Mouse (Mus musculus): Measurements from ENCODE around the gene Lzts2.
A peak's percentile ranks its signal among the peaks of the same experiment; 100 is the strongest.

Gene Lzts2

DNA sequence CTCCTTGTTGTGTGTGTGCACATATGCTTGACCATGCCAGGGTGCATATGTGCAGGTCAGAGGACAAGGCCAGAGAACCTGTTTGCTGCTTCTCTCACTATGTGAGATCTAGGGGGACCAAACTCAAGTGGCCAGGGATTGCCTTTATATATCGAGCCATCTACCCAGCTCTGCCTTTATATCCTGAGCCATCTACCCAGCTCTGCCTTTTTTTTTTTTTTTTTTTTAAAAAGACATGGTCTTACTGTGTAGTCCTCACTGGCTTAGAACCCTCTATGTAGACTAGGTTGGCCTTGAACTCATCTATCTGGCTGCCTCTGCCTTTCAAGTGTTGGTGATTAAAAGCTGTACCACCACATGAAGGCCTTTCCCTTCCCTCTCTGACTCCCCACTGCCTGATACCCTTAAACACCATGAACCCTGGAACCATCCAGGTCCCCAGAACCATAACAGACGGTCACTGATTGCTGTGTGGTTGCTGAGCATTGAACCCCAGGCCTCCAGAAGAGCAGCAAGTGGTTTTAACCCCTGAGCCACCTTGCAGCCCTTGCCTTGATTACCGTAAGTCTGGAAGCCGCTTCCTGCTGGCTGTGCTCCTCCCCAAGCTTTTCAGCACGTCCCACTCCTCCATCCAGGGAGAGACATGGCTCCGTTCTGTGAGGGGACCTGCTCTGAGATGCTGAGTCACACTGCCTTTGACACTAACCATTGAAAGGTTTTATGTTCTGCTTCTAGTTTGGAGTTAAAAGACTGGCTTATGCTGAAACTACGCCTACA is 10.3 kb upstream of the Lzts2 start:
- no peak for DNase-seq

- peak; percentile 84 for DNase-seq
Observed at GRCm38 (mm10) chr19:45005444-45005843, 8.8 kb upstream of the Lzts2 start, which contains the start of gene Twnk. Gene Twnk, plus strand, starts transcription at chr19:45005663.

GRCm38 (mm10) chr19:45005957-45006712 is 8.1 kb upstream of the Lzts2 start, which contains the start of gene Mrpl43:
Gene Mrpl43, minus strand, starts transcription at chr19:45006442.
- peak; percentile 97 for DNase-seq

- no peak for DNase-seq
Observed at GRCm38 (mm10) chr19:45007021-45007420, 7.2 kb upstream of the Lzts2 start.

DNA sequence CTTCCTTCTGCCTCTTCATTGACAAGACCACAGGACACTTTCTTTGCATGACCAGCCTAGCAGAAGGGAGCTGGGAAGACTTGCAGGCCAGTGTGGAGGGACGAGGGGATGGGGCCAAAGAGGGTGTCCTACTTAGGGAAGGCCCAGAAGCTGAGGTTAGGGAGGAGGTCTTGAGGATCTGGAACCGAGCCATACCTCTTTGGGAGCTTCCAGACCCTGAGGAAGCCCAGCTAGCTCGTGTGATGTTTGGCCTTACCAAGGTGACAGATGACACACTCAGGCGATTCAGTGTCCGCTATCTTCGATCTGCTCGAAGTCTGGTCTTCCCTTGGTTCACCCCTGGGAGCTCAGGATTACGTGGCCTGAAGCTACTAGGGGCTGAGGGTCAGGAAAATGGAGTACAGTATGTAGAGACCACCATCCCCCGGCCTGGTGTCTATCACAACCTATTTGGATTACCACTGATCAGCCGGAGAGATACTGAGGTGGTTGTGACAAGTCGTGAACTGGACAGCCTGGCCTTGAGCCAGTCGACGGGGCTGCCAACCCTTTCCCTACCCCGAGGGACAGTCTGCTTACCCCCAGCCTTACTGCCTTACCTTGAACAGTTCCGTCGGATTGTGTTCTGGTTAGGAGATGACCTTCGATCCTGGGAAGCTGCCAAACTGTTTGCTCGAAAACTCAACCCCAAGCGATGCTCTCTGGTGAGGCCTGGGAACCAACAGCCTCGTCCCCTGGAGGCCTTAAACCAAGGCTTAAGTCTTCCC is 6.6 kb upstream of the Lzts2 start:
- DNase-seq = peak; percentile 90

DNA sequence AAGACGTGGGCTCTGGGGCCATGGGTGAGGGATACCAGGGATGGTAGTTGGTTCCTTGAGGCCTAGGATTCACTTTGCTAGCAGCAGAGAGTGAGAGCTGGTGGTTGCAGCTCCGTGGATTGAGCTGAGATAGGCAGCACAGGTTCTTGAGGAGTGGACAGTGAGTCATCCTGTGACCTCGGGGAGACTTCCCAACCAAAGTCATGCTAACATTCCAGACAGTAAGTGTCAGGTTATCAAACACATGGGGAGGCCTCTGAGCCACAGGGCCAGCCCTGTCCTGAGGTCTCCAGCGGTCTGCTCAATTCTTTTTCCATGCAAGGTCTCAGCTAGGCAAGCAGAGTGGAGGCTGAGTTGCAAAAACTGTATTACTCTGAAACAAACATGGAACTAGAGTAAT is 3.6 kb upstream of the Lzts2 start:
- no peak for DNase-seq

- DNase-seq = no peak
Observed at GRCm38 (mm10) chr19:45012219-45012618, 2.0 kb upstream of the Lzts2 start.

DNA sequence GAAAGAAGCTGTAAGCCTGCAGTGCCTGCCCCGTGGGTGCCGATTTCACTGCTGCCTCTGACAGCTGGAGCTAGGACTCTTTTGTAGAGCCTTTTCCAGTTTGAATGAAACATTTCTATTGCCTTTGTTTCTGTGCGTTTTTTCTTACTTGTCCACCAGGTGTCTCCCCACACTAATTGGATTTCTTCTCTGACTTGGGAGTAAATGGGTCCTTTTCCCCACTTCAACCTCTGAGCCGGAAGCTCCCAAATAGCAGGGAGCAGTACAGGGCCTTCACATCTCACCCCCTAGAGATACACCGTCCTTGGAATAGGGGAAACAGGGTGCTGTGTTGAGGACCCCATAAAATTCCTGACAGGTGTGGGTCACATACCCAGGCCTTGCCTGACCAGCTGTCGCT is 1.6 kb upstream of the Lzts2 start:
- DNase-seq = peak; percentile 60

GRCm38 (mm10) chr19:45013581-45014225 is 511 bp upstream of the Lzts2 start:
- no peak for DNase-seq

GRCm38 (mm10) chr19:45014981-45015402 is 778 bp downstream of the Lzts2 start:
- peak; percentile 93 for DNase-seq

DNA sequence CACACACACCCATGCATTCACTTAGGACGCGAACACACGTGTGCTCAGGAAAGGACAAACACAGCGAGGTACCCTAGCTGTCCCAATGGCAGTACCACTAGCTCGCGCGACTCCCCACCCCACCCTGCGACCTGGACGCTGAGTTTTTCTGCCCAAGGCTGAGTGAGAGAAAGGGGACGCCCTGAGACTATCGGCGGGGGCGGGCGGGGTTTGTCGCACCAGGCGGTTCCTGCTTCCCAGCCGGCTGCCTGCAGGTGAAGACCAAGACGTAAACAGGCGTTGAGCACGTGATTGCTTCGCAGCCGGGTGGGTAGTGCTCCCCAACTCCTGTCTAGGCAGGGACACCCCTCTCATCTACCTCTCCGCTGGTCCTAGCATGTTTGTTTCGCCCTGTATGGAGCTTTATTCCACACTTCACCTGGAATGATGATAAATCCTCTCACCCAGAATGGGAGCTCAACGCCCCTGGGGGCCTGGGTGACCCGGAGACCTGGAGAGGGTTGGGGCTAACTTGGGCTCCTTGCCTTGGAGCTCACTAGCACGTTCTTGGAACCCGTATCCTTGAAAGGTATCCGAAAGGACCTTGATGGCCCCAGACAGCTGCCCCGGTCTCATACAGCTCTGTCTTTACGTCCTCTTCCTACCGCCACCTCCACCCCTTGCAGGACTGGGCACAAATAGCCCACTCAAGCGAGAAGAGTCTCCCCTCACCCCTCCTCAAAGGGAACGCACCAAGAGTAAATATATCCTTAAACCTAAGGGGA is 1.5 kb downstream of the Lzts2 start:
- peak; percentile 68 for DNase-seq

GRCm38 (mm10) chr19:45016341-45017215 is 2.4 kb downstream of the Lzts2 start:
- DNase-seq = peak; percentile 91

- peak; percentile 86 for DNase-seq
Observed at GRCm38 (mm10) chr19:45017216-45017771, 3.1 kb downstream of the Lzts2 start.

DNA sequence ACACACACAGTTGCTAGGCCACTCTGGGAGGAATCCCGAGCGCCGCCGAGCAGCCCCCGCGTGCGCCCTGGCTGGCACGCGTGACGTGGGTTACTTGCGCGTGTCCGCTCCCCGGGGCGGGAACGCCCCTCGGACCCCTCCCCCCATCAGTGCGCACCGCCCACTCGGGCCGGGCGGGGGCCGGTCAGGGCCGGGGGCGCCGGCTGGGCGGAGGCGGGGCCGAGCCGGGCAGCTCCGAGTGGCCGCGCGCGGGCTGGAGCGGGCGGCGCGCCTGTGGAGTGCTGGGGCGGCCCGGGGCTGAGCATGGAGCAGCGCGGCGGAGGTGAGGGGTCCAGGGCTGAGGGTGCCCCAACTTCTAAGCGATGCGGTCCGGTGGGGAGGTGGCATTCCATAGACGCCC is 3.7 kb downstream of the Lzts2 start:
- DNase-seq = peak; percentile 89

GRCm38 (mm10) chr19:45018351-45018831 is 4.2 kb downstream of the Lzts2 start:
- peak; percentile 53 for DNase-seq

DNA sequence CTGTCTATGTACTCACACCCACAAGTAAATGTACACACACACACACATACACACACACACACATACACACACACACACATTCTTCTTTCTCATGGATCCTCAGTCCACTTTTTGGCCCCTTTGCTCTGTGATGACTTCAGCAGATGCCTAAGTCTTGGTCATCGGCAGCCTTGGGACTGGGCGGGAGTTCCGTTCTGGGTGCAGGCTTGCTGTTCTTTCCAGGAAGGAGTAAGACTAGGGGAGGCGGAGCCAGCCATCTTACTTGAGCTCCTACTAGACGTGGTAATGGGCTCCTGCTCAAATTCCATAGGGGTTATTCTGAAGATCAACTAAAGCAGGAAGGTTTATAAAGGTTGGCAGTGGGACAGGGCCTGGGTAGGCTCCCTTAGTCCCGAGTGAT is 6.1 kb downstream of the Lzts2 start:
- DNase-seq = peak; percentile 58

GRCm38 (mm10) chr19:45021362-45021761 is 7.1 kb downstream of the Lzts2 start:
- DNase-seq = no peak

DNA sequence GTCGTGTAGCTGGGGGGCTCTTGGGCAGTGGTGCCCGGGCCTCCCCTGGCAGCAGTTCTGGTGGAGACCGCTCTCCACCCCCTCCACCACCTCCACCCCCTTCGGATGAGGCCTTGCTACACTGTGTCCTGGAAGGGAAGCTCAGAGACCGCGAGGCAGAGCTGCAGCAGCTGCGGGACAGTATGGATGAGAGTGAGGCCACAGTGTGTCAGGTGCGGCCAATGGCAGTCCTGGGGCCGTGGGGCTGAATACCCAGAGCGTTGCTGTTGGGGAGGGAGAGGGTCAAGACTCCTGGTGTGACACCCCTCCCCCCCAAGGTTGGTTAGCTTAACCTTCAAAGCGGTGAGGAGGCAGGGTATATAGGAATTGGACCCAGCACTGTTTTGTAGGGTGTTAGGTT is 9.8 kb downstream of the Lzts2 start:
- DNase-seq = no peak

GRCm38 (mm10) chr19:45024775-45025174 is 10.6 kb downstream of the Lzts2 start:
- no peak for DNase-seq

DNA sequence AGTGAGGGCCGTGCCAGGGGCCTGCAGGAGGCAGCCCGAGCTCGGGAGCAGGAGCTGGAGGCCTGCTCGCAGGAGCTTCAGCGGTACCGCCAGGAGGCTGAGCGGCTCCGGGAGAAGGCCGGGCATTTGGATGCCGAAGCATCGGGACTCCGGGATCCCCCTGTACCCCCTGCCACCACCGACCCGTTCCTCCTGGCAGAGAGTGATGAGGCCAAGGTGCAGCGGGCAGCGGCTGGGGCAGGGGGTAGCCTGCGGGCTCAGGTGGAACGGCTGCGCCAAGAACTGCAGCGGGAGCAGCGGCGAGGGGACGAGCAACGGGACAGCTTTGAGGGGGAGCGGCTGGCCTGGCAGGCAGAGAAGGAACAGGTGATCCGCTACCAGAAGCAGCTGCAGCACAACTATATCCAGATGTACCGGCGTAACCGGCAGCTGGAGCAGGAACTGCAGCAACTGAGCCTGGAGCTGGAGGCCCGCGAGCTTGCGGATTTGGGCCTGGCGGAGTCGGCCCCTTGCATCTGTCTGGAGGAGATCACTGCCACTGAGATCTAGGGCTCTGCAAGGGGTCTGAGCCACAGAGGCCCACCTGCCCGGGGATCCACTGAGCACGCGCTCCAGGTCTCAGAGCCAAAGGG is 11.8 kb downstream of the Lzts2 start:
- DNase-seq = no peak

Measured in kidney, adult 9 months (tissue).